Mouse (Mus musculus) ES-E14 (cell line): ENCODE data around the gene Cntnap5a.

ENCODE experiments used
- CHD2 ChIP-seq: IDR thresholded peaks from 2 replicates; pipeline ENCODE4 v1.6.1; 2014; ENCODE audit warnings: mild to moderate bottlenecking, low read depth, low read length, inconsistent platforms
- HCFC1 ChIP-seq: IDR thresholded peaks from 2 replicates; pipeline ENCODE4 v1.6.1; 2012; ENCODE audit warnings: low read length, inconsistent platforms, borderline replicate concordance; ENCODE audit not compliant: insufficient read depth
- MAFK ChIP-seq: IDR thresholded peaks from 2 replicates; pipeline ENCODE4 v1.6.1; 2014; ENCODE audit warnings: mild to moderate bottlenecking, low read depth, low read length, inconsistent platforms; ENCODE audit not compliant: insufficient read depth

- TF ChIP-seq CHD2, result no peak
- TF ChIP-seq HCFC1, result no peak
- no peak for TF ChIP-seq MAFK
Observed at GRCm38 (mm10) chr1:116132471-116132870, 447.9 kb downstream of the Cntnap5a start.
